ENCODE assay signal across 8 mouse cellular contexts in the genomic region with DNA sequence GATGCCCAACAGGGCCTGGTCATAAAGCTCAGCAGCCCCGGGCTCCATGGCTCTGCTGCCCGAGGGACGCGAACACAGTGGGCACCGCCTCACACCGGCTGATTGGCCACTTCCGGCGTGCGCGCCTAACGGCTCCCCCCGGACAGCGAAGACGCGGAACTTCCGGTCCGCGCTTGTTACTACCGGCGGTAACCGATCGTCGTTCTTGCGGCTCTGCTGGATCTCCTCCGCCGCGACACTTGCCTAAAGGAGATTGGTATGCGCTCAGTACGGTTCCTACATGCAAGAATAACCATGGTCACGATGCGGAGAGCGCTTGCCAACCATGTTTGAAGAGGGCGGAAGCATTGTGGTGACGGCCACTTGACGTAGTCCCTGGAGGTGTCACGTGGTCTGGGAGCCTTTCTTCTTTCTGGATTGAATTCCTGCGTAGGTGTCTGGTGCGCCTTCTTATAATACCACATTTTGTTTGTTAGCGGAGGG. TPM values are rescaled to one million over a fixed set of nuclear protein-coding genes. Genes with fewer than 3 reads are reported as not detected.
A peak's percentile ranks its signal among the peaks of the same experiment; 100 is the strongest.
DNase-seq lines count a peak whose midpoint lies in the region; ATAC-seq and TF ChIP-seq lines count a peak whose summit lies in the region.

TSS of gene Nudcd3 (minus strand) at position 329 of the 483 bp plus-strand sequence.

- H3K4me3 ChIP-seq in gastrocnemius, adult 2 months: peak within 1 kb of the TSS; percentile 87
- H3K4me3 ChIP-seq in hindbrain, postnatal 0 days (ENCODE audit: low read length): peak within 1 kb of the TSS; percentile 92
- peak within 1 kb of the TSS; percentile 99 for H3K4me3 ChIP-seq in left cerebral cortex, adult 2 months

- WGBS in hindbrain, postnatal 0 days: 0% methylated on average over 39 of the region's 39 CpGs

- no peaks in the 10 kb centered on the region for H3K9me3 ChIP-seq in hindbrain, postnatal 0 days (ENCODE audit: low read length)

- peak within 1 kb of the TSS; percentile 87 for H3K9ac ChIP-seq in hindbrain, postnatal 0 days (replicated peaks; ENCODE audit: low read length)

- ATAC-seq in common myeloid progenitor, adult 5-6 weeks (replicated peaks; ENCODE audit: low read depth, poor library complexity, severe bottlenecking): peak; percentile 91
- ATAC-seq in hindbrain, postnatal 0 days: peak; percentile 98
- peak; percentile 97 for ATAC-seq in megakaryocyte, adult 5-6 weeks (ENCODE audit: poor library complexity, severe bottlenecking)

- peak within 1 kb of the TSS; percentile 100 for H3K27ac ChIP-seq in gastrocnemius, adult 2 months
- peak within 1 kb of the TSS; percentile 93 for H3K27ac ChIP-seq in hindbrain, postnatal 0 days
- H3K27ac ChIP-seq in left cerebral cortex, adult 2 months: peak within 1 kb of the TSS; percentile 100

- DNase-seq in ZHBTc4 (ENCODE audit: low read depth, low spot score): peak; percentile 93
- peak; percentile 93 for DNase-seq in gastrocnemius, adult 2 months
- DNase-seq in hindbrain, postnatal 0 days (ENCODE audit: low spot score): peak; percentile 94
- DNase-seq in left cerebral cortex, adult 2 months (ENCODE audit: extremely low spot score in 1 of 2, low spot score in 2 of 2): peak; percentile 87 to 88
- peak; percentile 90 to 94 for DNase-seq in right cerebral cortex, adult 2 months (ENCODE audit: low spot score in 2 of 2)
- peak; percentile 89 for DNase-seq in urinary bladder, postnatal 14 days (ENCODE audit: low spot score)

- intact Hi-C loops in gastrocnemius, adult 2 months (cut with DNase I): loop anchor here (2.0 kb wide), 1 partner anchor 67 kb away; the partner anchor contains the start of gene Ddx56
- intact Hi-C loops in left cerebral cortex, adult 2 months (cut with DNase I): loop anchor here (2.0 kb wide), 1 partner anchor 67 kb away; the partner anchor contains the start of gene Ddx56

- H3K4me1 ChIP-seq in hindbrain, postnatal 0 days (ENCODE audit: insufficient read depth, low read length): peaks cover 12% of the 10 kb centered on the region; the same call in 1 of the 2 replicates

- no peaks in the 10 kb centered on the region for H3K27me3 ChIP-seq in hindbrain, postnatal 0 days (ENCODE audit: insufficient read depth, low read length)

- no peaks in the 10 kb centered on the region for H3K36me3 ChIP-seq in hindbrain, postnatal 0 days (ENCODE audit: insufficient read depth, low read length)

- peak within 1 kb of the TSS; percentile 91 for H3K4me2 ChIP-seq in hindbrain, postnatal 0 days (ENCODE audit: low read depth, low read length)

- TF ChIP-seq CTCF in gastrocnemius, adult 2 months (IDR thresholded peaks at IDR 0.05): no peak
- no peak; the same call in 1 of the 2 replicates for TF ChIP-seq CTCF in hindbrain, postnatal 0 days (IDR thresholded peaks at IDR 0.05; ENCODE audit: low read depth)
- TF ChIP-seq CTCF in left cerebral cortex, adult 2 months (IDR thresholded peaks at IDR 0.05): no peak

RNA-seq across cellular contexts. Expression of gene Nudcd3, which starts in this region (rescaled TPM):
- total RNA-seq in common myeloid progenitor, adult 5-6 weeks (2017): 33.6 and 39.7 TPM in 2 replicates
- 10 to 100 TPM; 64.3 to 67.9 TPM for total RNA-seq in gastrocnemius, adult 2 months (2021)
- total RNA-seq in hindbrain, postnatal 0 days (2014; rRNA removed): 57.3 and 66.7 TPM in 2 replicates
- polyA plus RNA-seq in hindbrain, postnatal 0 days (2015; fragmentation: Nextera tagmentation; extraction: Ambion mirVana): 63.0 and 63.6 TPM in 2 replicates
- total RNA-seq in left cerebral cortex, adult 2 months (2021): 100 to 1,000 TPM; 120 to 125 TPM
- 11.5 and 14.6 TPM in 2 replicates for total RNA-seq in megakaryocyte, adult 5-6 weeks (2015)
- total RNA-seq in megakaryocyte, adult 5-6 weeks (2017): 25.0 and 25.6 TPM in 2 replicates

Comparison
In these comparisons a context has a peak if more than half of its experiments do, and no peak if none do; other contexts are left out.
1. Peak in every context shown above with its lines: DNase-seq, ATAC-seq, H3K4me3 ChIP-seq and H3K27ac ChIP-seq.